Mouse (Mus musculus): ENCODE results near the gene Ptgfrn.

Gene Ptgfrn

GRCm38 (mm10) chr3:101034509-101034908, 75.6 kb downstream of the Ptgfrn start:
- DNase-seq, result no peak

- no peak for DNase-seq
These were observed 76.4 kb downstream of the Ptgfrn start for GRCm38 (mm10) chr3:101033644-101034043.

- DNase-seq, result no peak
These were observed 78.5 kb downstream of the Ptgfrn start for GRCm38 (mm10) chr3:101031456-101032142.

- no peak for DNase-seq
These were observed 79.4 kb downstream of the Ptgfrn start for GRCm38 (mm10) chr3:101030630-101031029.

GRCm38 (mm10) chr3:101029339-101029738, 80.7 kb downstream of the Ptgfrn start, which contains the start of gene Cd101:
Gene Cd101 (minus strand): TSS chr3:101029556.
- no peak for DNase-seq

GRCm38 (mm10) chr3:101026741-101027140, 83.3 kb downstream of the Ptgfrn start:
- no peak for DNase-seq

GRCm38 (mm10) chr3:101022967-101023366, 87.1 kb downstream of the Ptgfrn start:
- DNase-seq, result no peak

- DNase-seq, result no peak
These were observed 88.5 kb downstream of the Ptgfrn start for GRCm38 (mm10) chr3:101021481-101022051.

GRCm38 (mm10) chr3:101021073-101021472, 89.0 kb downstream of the Ptgfrn start:
- no peak for DNase-seq

GRCm38 (mm10) chr3:101018494-101018893, 91.6 kb downstream of the Ptgfrn start:
- no peak for DNase-seq

GRCm38 (mm10) chr3:101016050-101016449, 94.0 kb downstream of the Ptgfrn start:
- DNase-seq, result no peak

GRCm38 (mm10) chr3:101015254-101015653, 94.8 kb downstream of the Ptgfrn start:
- DNase-seq, result no peak

- DNase-seq, result no peak
These were observed 96.5 kb downstream of the Ptgfrn start for GRCm38 (mm10) chr3:101013536-101013935.

- no peak for DNase-seq
These were observed 97.1 kb downstream of the Ptgfrn start for GRCm38 (mm10) chr3:101013005-101013404.

- no peak for DNase-seq
These were observed 97.5 kb downstream of the Ptgfrn start for GRCm38 (mm10) chr3:101012597-101012996.

- DNase-seq, result no peak
These were observed 97.9 kb downstream of the Ptgfrn start for GRCm38 (mm10) chr3:101012131-101012571.

- DNase-seq, result no peak
These were observed 98.9 kb downstream of the Ptgfrn start for GRCm38 (mm10) chr3:101011203-101011600.

GRCm38 (mm10) chr3:101010589-101011202, 99.4 kb downstream of the Ptgfrn start:
- no peak for DNase-seq

- DNase-seq, result no peak
These were observed 102.8 kb downstream of the Ptgfrn start for GRCm38 (mm10) chr3:101007112-101007782.

GRCm38 (mm10) chr3:101005392-101005791, 104.7 kb downstream of the Ptgfrn start:
- DNase-seq, result no peak

- DNase-seq, result no peak
These were observed 106.3 kb downstream of the Ptgfrn start for GRCm38 (mm10) chr3:101003575-101004356.

GRCm38 (mm10) chr3:100999732-101000131, 110.3 kb downstream of the Ptgfrn start:
- no peak for DNase-seq

- peak; percentile 81 for DNase-seq
These were observed 111.2 kb downstream of the Ptgfrn start for GRCm38 (mm10) chr3:100998904-100999340.

Measured in embryo, embryonic 11 days (tissue).